Mouse (Mus musculus) C2C12 (cell line): ENCODE results near the gene Slc25a17. TPM values are rescaled to one million over a fixed set of nuclear protein-coding genes. Genes with fewer than 3 reads are reported as not detected.

ENCODE experiments used
- H3K27me3 ChIP-seq: one replicate; pipeline ENCODE4 v1.6.1; 2011; ENCODE audit not compliant: control insufficient read depth, insufficient read depth, insufficient read length
- H3K36me3 ChIP-seq: one replicate; pipeline ENCODE4 v1.6.1; 2011; ENCODE audit not compliant: control insufficient read depth, insufficient read depth
- H3K4me3 ChIP-seq: one replicate; pipeline ENCODE4 v1.5.1; 2011; ENCODE audit warnings: mild to moderate bottlenecking, control low read depth; ENCODE audit not compliant: poor library complexity, insufficient read depth, severe bottlenecking
- H3K79me2 ChIP-seq: one replicate; pipeline ENCODE4 v1.6.1; 2011; ENCODE audit not compliant: control insufficient read depth, insufficient read depth
- H3K79me3 ChIP-seq: one replicate; pipeline ENCODE4 v1.6.1; 2011; ENCODE audit warnings: low read depth, control low read depth
- H3ac ChIP-seq: one replicate; pipeline ENCODE3; 2011; ENCODE audit warnings: low read depth; ENCODE audit not compliant: control insufficient read depth, insufficient read length
- CEBPB ChIP-seq: IDR thresholded peaks from one replicate; pipeline ENCODE4 v1.6.1; 2011; ENCODE audit warnings: low read depth, mild to moderate bottlenecking, control low read depth, moderate library complexity
- CTCF ChIP-seq: IDR thresholded peaks from one replicate; pipeline ENCODE4 v1.5.1; 2011; ENCODE audit not compliant: control insufficient read depth, insufficient read depth, insufficient read length
- FOSL1 ChIP-seq: IDR thresholded peaks from one replicate; pipeline ENCODE4 v1.8.0; 2011; ENCODE audit warnings: mild to moderate bottlenecking, low read length; ENCODE audit not compliant: poor library complexity, insufficient read depth, severe bottlenecking
- MAX ChIP-seq: IDR thresholded peaks from one replicate; pipeline ENCODE4 v1.6.1; 2011; ENCODE audit warnings: mild to moderate bottlenecking, control low read depth
- MYOD1 ChIP-seq: IDR thresholded peaks from one replicate; pipeline ENCODE4 v1.6.1; 2011; ENCODE audit warnings: low read depth; ENCODE audit not compliant: control insufficient read depth, insufficient read length
- MYOG ChIP-seq: IDR thresholded peaks from one replicate; pipeline ENCODE4 v1.6.1; 2011; ENCODE audit not compliant: control insufficient read depth, insufficient read length; ENCODE audit errors: extremely low read depth
- USF1 ChIP-seq: IDR thresholded peaks from one replicate; pipeline ENCODE4 v1.6.1; 2011; ENCODE audit warnings: low read depth, mild to moderate bottlenecking, control low read depth, moderate library complexity
- polyA plus RNA-seq: library from polyadenylated mRNA; unstranded; fragments of >200 nt; fragmentation: generic; extraction: Trizol; gene quantifications from one replicate; pipeline ENCODE4 v1.2.1, GENCODE M21; 2012; ENCODE audit warnings: missing spikeins

The Slc25a17 gene
- polyA plus RNA-seq, 1 experiment: 64.7 TPM

GRCm38 (mm10) chr15:81330816-81331433 is 29.7 kb downstream of the Slc25a17 start:
- TF ChIP-seq CEBPB (no peak), MYOD1 (no peak), MAX (no peak), MYOG (no peak), CTCF (no peak), USF1 (no peak), FOSL1 (no peak)
- H3K79me3 ChIP-seq: no peaks in the 10 kb centered on the region
- no peak overlapping the region for H3ac ChIP-seq
- no peaks in the 10 kb centered on the region for H3K27me3 ChIP-seq
- H3K36me3 ChIP-seq: peaks cover 96% of the 10 kb centered on the region
- H3K79me2 ChIP-seq: no peaks in the 10 kb centered on the region
- no peak overlapping the region for H3K4me3 ChIP-seq

DNA sequence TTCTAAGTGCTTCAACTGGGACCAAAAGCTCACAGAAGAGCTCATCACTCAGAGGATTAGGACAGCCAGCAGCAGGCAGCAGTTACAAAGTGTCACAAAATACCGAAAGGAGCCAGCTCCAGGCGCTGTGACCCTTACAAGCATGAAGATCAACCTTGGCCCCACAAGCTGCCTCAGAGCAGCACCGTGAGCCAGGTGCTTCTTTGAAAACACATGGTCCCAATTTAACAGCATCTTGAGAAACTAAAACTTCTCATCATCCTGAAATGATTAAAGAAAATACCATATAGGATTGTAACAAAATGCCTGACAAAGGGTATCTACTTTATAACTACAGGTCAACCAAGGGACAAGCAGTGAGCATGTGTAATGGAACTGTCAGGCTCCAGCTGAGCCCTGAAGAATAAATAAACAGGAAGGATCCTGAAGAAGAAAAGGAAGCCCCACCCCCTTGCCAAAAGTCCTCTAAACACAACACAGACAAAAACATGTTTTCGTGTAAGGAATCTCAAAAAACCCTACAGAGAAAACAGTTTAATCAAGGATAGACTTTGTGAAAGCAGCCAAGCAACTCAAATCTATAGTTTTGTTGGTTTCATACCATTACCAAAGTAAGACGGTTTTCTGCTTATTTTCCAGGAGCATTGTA is 30.8 kb downstream of the Slc25a17 start:
- no peak for TF ChIP-seq FOSL1
- TF ChIP-seq CTCF: no peak
- TF ChIP-seq MYOG: no peak
- TF ChIP-seq MAX: no peak
- no peak for TF ChIP-seq MYOD1
- TF ChIP-seq USF1: no peak
- no peak for TF ChIP-seq CEBPB
- H3K79me3 ChIP-seq: no peaks in the 10 kb centered on the region
- no peak overlapping the region for H3ac ChIP-seq
- no peak overlapping the region for H3K4me3 ChIP-seq
- H3K27me3 ChIP-seq: no peaks in the 10 kb centered on the region
- H3K36me3 ChIP-seq: peaks cover 96% of the 10 kb centered on the region
- no peaks in the 10 kb centered on the region for H3K79me2 ChIP-seq

GRCm38 (mm10) chr15:81327501-81327900 is 33.1 kb downstream of the Slc25a17 start:
- peaks cover 94% of the 10 kb centered on the region for H3K36me3 ChIP-seq
- H3K79me3 ChIP-seq: no peaks in the 10 kb centered on the region

DNA sequence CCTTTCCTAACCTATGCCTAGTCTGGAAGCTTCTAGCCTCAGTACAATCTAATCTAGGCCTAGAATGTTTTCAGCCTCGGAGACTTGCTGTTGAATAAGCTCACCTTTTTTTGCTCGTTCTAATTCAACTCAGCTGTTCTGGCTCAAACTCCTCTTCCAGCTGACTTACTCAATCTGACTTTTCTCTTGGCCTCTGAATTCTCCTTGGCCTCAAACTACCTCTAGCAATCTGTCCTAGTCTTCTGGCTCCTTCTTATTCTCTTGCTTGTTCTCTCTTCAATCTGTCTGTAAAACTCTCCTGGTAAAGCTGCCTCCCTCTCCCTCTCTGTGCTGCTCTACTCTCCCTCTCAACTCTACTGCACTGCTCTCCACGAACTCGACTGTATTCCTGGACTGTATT is 35.6 kb downstream of the Slc25a17 start:
- Histone ChIP-seq H3K27me3 (no peaks in the 10 kb centered on the region), H3K36me3 (peaks cover 95% of the 10 kb centered on the region)
- no peak for TF ChIP-seq MYOG
- no peak for TF ChIP-seq CEBPB

More at GRCm38 (mm10) chr15:81327501-81327900, 33.1 kb downstream of the Slc25a17 start:
- TF ChIP-seq FOSL1 (no peak), CTCF (no peak), CEBPB (no peak), USF1 (no peak), MYOD1 (no peak), MYOG (no peak), MAX (no peak)
- Histone ChIP-seq H3K79me2 (no peaks in the 10 kb centered on the region), H3ac (no peak overlapping the region), H3K4me3 (no peak overlapping the region), H3K27me3 (no peaks in the 10 kb centered on the region)

DNA sequence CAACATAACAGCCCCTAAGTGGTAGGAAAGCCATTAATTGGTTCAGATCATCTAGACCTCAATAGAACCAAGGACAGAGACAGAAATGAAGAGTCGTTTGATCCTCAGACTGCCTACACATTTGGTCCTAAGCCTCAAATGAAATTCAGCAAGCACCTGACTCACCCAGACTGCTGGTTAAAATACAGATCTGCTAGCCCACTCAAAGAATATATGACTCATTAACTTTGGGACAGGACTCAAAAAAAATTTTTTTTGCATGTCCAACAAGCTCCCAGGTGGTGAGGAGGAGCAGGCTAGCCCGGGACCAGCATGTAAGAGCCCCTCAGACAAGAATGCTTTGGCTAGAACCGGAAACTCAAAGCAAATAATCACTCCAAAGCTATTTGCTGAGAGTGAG is 40.5 kb downstream of the Slc25a17 start:
- no peaks in the 10 kb centered on the region for H3K79me2 ChIP-seq
- no peak overlapping the region for H3ac ChIP-seq
- no peak for TF ChIP-seq CTCF
- H3K36me3 ChIP-seq: peaks cover 88% of the 10 kb centered on the region
- no peak overlapping the region for H3K4me3 ChIP-seq
- no peaks in the 10 kb centered on the region for H3K27me3 ChIP-seq
- H3K79me3 ChIP-seq: no peaks in the 10 kb centered on the region

More for the DNA sequence above, 35.6 kb downstream of the Slc25a17 start:
- H3K79me2 ChIP-seq: no peaks in the 10 kb centered on the region
- H3K79me3 ChIP-seq: no peaks in the 10 kb centered on the region
- no peak overlapping the region for H3ac ChIP-seq
- no peak overlapping the region for H3K4me3 ChIP-seq

GRCm38 (mm10) chr15:81319462-81319861 is 41.1 kb downstream of the Slc25a17 start:
- Histone ChIP-seq H3K36me3 (peaks cover 81% of the 10 kb centered on the region), H3K27me3 (no peaks in the 10 kb centered on the region), H3K79me3 (no peaks in the 10 kb centered on the region), H3K4me3 (no peak overlapping the region), H3K79me2 (no peaks in the 10 kb centered on the region), H3ac (no peak overlapping the region)
- TF ChIP-seq CEBPB (no peak), MAX (no peak), MYOG (no peak), FOSL1 (no peak), MYOD1 (no peak)
